Mouse (Mus musculus) spleen, adult 2 months (tissue): ENCODE measurements around the gene Rab26. TPM values are rescaled to one million over a fixed set of nuclear protein-coding genes. Genes with fewer than 3 reads are reported as not detected.

Experiments used
- DNase-seq, 2 experiments: peaks; one replicate each; pipeline versions ENCODE4 v3.0.0 to v3.0.0-alpha.2; 2012 to 2021; ENCODE audit warnings: low spot score in 2 of 2, low read depth in 1 of 2
- H3K27ac ChIP-seq: fragments of 200-500 bp; 2 replicates; pipeline ENCODE4 v1.5.1; 2012; ENCODE audit warnings: low read length, inconsistent platforms; ENCODE audit not compliant: insufficient read depth
- H3K27me3 ChIP-seq: fragments of 200-500 bp; 2 replicates; pipeline ENCODE4 v1.6.1; 2012; ENCODE audit warnings: mild to moderate bottlenecking, moderate library complexity, low read length, inconsistent platforms; ENCODE audit not compliant: control insufficient read depth, insufficient read depth
- H3K36me3 ChIP-seq: fragments of 200-500 bp; 2 replicates; pipeline ENCODE4 v1.6.1; 2012; ENCODE audit warnings: mild to moderate bottlenecking, low read length, inconsistent platforms; ENCODE audit not compliant: control insufficient read depth, insufficient read depth
- H3K4me1 ChIP-seq: fragments of 200-500 bp; 2 replicates; pipeline ENCODE4 v1.6.1; 2011; ENCODE audit warnings: inconsistent platforms; ENCODE audit not compliant: control insufficient read depth, insufficient read depth, insufficient read length
- H3K4me3 ChIP-seq: fragments of 200-500 bp; 2 replicates; pipeline ENCODE4 v1.5.1; 2011; ENCODE audit warnings: mild to moderate bottlenecking, inconsistent platforms; ENCODE audit not compliant: insufficient read depth, insufficient read length; ENCODE audit errors: extremely low read depth
- CTCF ChIP-seq: fragments of 200-500 bp; IDR thresholded peaks from 2 replicates; pipeline ENCODE4 v1.5.1; 2011; ENCODE audit warnings: mild to moderate bottlenecking, inconsistent platforms; ENCODE audit not compliant: insufficient read depth, insufficient read length, insufficient replicate concordance; ENCODE audit errors: extremely low read depth
- POLR2A ChIP-seq: fragments of 200-500 bp; IDR thresholded peaks from 2 replicates; pipeline ENCODE4 v1.6.1; 2011; ENCODE audit warnings: low read depth, low read length, inconsistent platforms
- WGBS: fragments of 180-500 bp; shearing (Covaris S2); methylation state at CpG from one replicate; pipeline ENCODE4 v1.1.7; 2018; 5-methylcytosine and 5-hydroxymethylcytosine counted together
- polyA plus RNA-seq: library from polyadenylated mRNA; depleted of rRNA; stranded (reverse); fragments of >200 nt; gene quantifications from 2 replicates; pipeline ENCODE4 v1.2.3, GENCODE M21; 2012

The Rab26 gene
- polyA plus RNA-seq, 1 experiment = 2.2 TPM

- peaks cover 4% of the 10 kb centered on the region; the same call in 1 of the 2 replicates for H3K4me1 ChIP-seq
- peaks cover 3% of the 10 kb centered on the region for H3K36me3 ChIP-seq
- TF ChIP-seq CTCF = no peak
- no peak for TF ChIP-seq POLR2A
- no peaks in the 10 kb centered on the region for H3K27me3 ChIP-seq
- WGBS = 89% methylated on average over 5 of the region's 5 CpGs
- no peak for DNase-seq
- H3K27ac ChIP-seq = no peak overlapping the region
- no peak overlapping the region for H3K4me3 ChIP-seq
Observed at GRCm38 (mm10) chr17:24560301-24561028, 26.5 kb upstream of the Rab26 start.

GRCm38 (mm10) chr17:24559146-24559545, 25.1 kb upstream of the Rab26 start:
- Histone ChIP-seq H3K4me3 (no peak overlapping the region), H3K36me3 (no peaks in the 10 kb centered on the region), H3K27ac (peak overlapping the region; percentile 51), H3K4me1 (peaks cover 4% of the 10 kb centered on the region; the same call in 1 of the 2 replicates), H3K27me3 (no peaks in the 10 kb centered on the region)
- DNase-seq = no peak
- no peak for TF ChIP-seq CTCF
- TF ChIP-seq POLR2A = no peak
- WGBS = 83% methylated on average over 3 of the region's 3 CpGs

GRCm38 (mm10) chr17:24558600-24559099, 24.6 kb upstream of the Rab26 start:
- H3K27me3 ChIP-seq = no peaks in the 10 kb centered on the region
- no peak overlapping the region for H3K4me3 ChIP-seq
- 31% methylated on average over 4 of the region's 4 CpGs for WGBS
- DNase-seq = no peak
- peaks cover 4% of the 10 kb centered on the region; the same call in 1 of the 2 replicates for H3K4me1 ChIP-seq
- TF ChIP-seq CTCF (no peak), POLR2A (no peak)
- H3K36me3 ChIP-seq = no peaks in the 10 kb centered on the region
- H3K27ac ChIP-seq = peak overlapping the region; percentile 25

GRCm38 (mm10) chr17:24557091-24557490, 23.1 kb upstream of the Rab26 start:
- WGBS = 92% methylated on average over 7 of the region's 7 CpGs
- DNase-seq = no peak
- no peak for TF ChIP-seq POLR2A
- no peak for TF ChIP-seq CTCF
- H3K36me3 ChIP-seq = no peaks in the 10 kb centered on the region
- no peaks in the 10 kb centered on the region for H3K27me3 ChIP-seq
- no peak overlapping the region for H3K4me3 ChIP-seq
- H3K27ac ChIP-seq = no peak overlapping the region
- H3K4me1 ChIP-seq = peaks cover 4% of the 10 kb centered on the region; the same call in 1 of the 2 replicates

- peak overlapping the region; percentile 77; the same call in 1 of the 2 replicates for H3K4me3 ChIP-seq
- WGBS = 72% methylated on average over 3 of the region's 3 CpGs
- no peak for DNase-seq
- H3K27ac ChIP-seq = no peak overlapping the region
- no peaks in the 10 kb centered on the region for H3K4me1 ChIP-seq
- no peak for TF ChIP-seq CTCF
- TF ChIP-seq POLR2A = no peak
- H3K27me3 ChIP-seq = no peaks in the 10 kb centered on the region
- no peaks in the 10 kb centered on the region; the same call in 1 of the 2 replicates for H3K36me3 ChIP-seq
Observed at GRCm38 (mm10) chr17:24551050-24551444, 17.0 kb upstream of the Rab26 start.

- no peak for TF ChIP-seq CTCF
- no peak for TF ChIP-seq POLR2A
- Histone ChIP-seq H3K27ac (peak overlapping the region; percentile 81), H3K4me1 (no peaks in the 10 kb centered on the region), H3K4me3 (peak overlapping the region; percentile 77), H3K27me3 (no peaks in the 10 kb centered on the region), H3K36me3 (no peaks in the 10 kb centered on the region; the same call in 1 of the 2 replicates)
- peak; percentile 25 to 67 for DNase-seq
- WGBS = 5% methylated on average over 44 of the region's 44 CpGs
Observed at GRCm38 (mm10) chr17:24550416-24551049, 16.5 kb upstream of the Rab26 start.
